Mouse (Mus musculus) stomach, postnatal 0 days (tissue): ENCODE measurements around the gene Cisd2.

ENCODE experiments used
- CTCF ChIP-seq: IDR thresholded peaks from 2 replicates; pipeline ENCODE4 v1.5.1; 2016; ENCODE audit warnings: antibody characterized with exemption, low read depth, mild to moderate bottlenecking, moderate library complexity
- EP300 ChIP-seq: optimal IDR thresholded peaks from 2 replicates; pipeline ENCODE3; 2016; ENCODE audit warnings: antibody characterized with exemption

DNA sequence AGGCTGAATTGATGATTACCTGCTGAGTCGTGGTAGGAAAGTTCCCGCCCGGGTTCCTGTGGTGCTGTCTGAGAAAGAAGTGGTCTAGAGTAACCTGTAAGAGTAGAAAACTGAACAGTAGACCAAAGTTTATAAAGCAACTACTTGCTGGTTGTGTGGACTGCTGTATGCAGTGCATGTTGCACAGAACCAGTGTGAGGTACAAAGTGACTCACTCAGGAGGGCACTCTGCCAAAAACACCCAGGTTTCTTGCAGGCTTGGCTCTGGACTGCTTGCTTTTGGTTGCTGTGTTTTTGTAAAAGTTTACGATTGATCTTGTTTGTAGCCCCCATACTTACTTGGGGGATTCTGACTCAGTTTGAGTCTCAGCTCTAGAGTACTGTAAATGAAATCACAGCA lies 46.2 kb upstream of the Cisd2 start:
- no peak for TF ChIP-seq CTCF
- TF ChIP-seq EP300 = no peak
